Comparison of ENCODE assay signal across 8 mouse cellular contexts in the genomic region with DNA sequence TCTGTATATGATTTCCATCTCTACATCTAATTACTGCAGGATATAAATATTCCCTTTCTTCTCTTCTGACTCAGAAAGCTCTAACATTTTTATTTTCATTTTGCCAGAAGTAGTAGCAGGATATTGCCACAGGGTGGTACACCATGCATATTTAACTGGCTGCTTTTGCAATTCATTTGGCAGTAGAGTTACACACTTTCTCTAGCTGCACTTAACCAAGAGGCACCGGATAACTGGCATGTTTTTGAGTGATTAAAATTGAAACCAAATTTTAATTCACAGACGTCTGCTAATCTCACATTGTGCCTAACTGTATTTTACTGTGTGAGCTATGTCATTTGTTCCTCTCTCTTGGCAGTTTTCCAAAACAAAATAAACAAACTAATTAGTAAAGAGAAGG.
A peak's percentile ranks its signal among the peaks of the same experiment; 100 is the strongest.
DNase-seq lines count a peak whose midpoint lies in the region; ATAC-seq and TF ChIP-seq lines count a peak whose summit lies in the region.

No protein-coding gene starts in this region.

- peak; percentile 15 for TF ChIP-seq CTCF in Patski (IDR thresholded peaks at IDR 0.05)

- no peaks in the 10 kb centered on the region for H3K9me3 ChIP-seq in hindbrain, embryonic 16.5 days (ENCODE audit: control insufficient read depth, low read length)
- no peaks in the 10 kb centered on the region for H3K9me3 ChIP-seq in neural tube, embryonic 14.5 days (ENCODE audit: control insufficient read depth, low read length)

- 14% methylated on average over 2 of the region's 2 CpGs for WGBS in hindbrain, embryonic 16.5 days
- 35% methylated on average over 2 of the region's 2 CpGs for WGBS in neural tube, embryonic 14.5 days

- H3K9ac ChIP-seq in hindbrain, embryonic 16.5 days (ENCODE audit: low read depth, low read length) = no peak overlapping the region
- H3K9ac ChIP-seq in neural tube, embryonic 14.5 days (replicated peaks; ENCODE audit: low read depth, low read length) = no peak overlapping the region

- peaks cover 3% of the 10 kb centered on the region; the same call in 1 of the 2 replicates for H3K4me1 ChIP-seq in hindbrain, embryonic 16.5 days (ENCODE audit: control insufficient read depth, insufficient read depth, low read depth, low read length)
- H3K4me1 ChIP-seq in neural tube, embryonic 14.5 days (ENCODE audit: control insufficient read depth, insufficient read depth, low read length) = no peaks in the 10 kb centered on the region

- no peak for ATAC-seq in Patski
- ATAC-seq in hindbrain, embryonic 16.5 days = peak; percentile 75
- peak; percentile 76 for ATAC-seq in neural tube, embryonic 14.5 days (ENCODE audit: low read depth)

- DNase-seq in left cerebral cortex, adult 11 months (ENCODE audit: low spot score) = peak; percentile 67
- DNase-seq in left cerebral cortex, postnatal 4 days = no peak
- DNase-seq in Patski (ENCODE audit: low read depth, low spot score) (no peak), liver (no peak)
- peak; percentile 73 for DNase-seq in cerebellum, adult 9-11 months
- DNase-seq in urinary bladder, postnatal 10 days (ENCODE audit: low spot score) = no peak

- H3K27ac ChIP-seq in hindbrain, embryonic 16.5 days (ENCODE audit: low read depth, low read length) = no peak overlapping the region
- H3K27ac ChIP-seq in neural tube, embryonic 14.5 days (ENCODE audit: low read depth, low read length) = no peak overlapping the region

- no peak overlapping the region for H3K4me3 ChIP-seq in hindbrain, embryonic 16.5 days (ENCODE audit: low read length)
- no peak overlapping the region for H3K4me3 ChIP-seq in neural tube, embryonic 14.5 days (ENCODE audit: low read depth, low read length)

- POLR2A ChIA-PET in Patski (lab: Charles Lee) = no interaction called here

- H3K36me3 ChIP-seq in hindbrain, embryonic 16.5 days (ENCODE audit: control insufficient read depth, insufficient read depth, low read length) = no peaks in the 10 kb centered on the region
- H3K36me3 ChIP-seq in neural tube, embryonic 14.5 days (ENCODE audit: control insufficient read depth, insufficient read depth, low read length) = no peaks in the 10 kb centered on the region

- H3K4me2 ChIP-seq in hindbrain, embryonic 16.5 days (ENCODE audit: low read length) = no peak overlapping the region
- H3K4me2 ChIP-seq in neural tube, embryonic 14.5 days (ENCODE audit: low read depth, low read length) = no peak overlapping the region

- CTCF ChIA-PET in Patski (lab: Charles Lee) = interaction anchor here (0.7 to 1.0 kb wide), 2 partner anchors 9 to 14 kb away, joined by 3 to 4 read pairs; no protein-coding TSS in a partner anchor

- in situ Hi-C loops in Patski (cut with MboI; ENCODE audit: low pct_unique_long_range_greater_than_20kb) = no loop called here

- intact Hi-C loops in left cerebral cortex, postnatal 4 days (cut with DNase I) = loop anchor here (5.0 to 10.0 kb wide), 2 partner anchors 176 to 464 kb away; a partner anchor contains a TSS

- H3K27me3 ChIP-seq in Patski = peaks cover 7% of the 10 kb centered on the region
- H3K27me3 ChIP-seq in hindbrain, embryonic 16.5 days (replicated peaks; ENCODE audit: control insufficient read depth, insufficient read depth, low read length) = no peaks in the 10 kb centered on the region
- H3K27me3 ChIP-seq in neural tube, embryonic 14.5 days (ENCODE audit: control insufficient read depth, insufficient read depth, low read length) = no peaks in the 10 kb centered on the region

Comparison
In these comparisons a context has a peak if more than half of its experiments do, and no peak if none do; other contexts are left out.
1. DNase-seq: peak in left cerebral cortex, adult 11 months (single experiment) and cerebellum, adult 9-11 months (single experiment); none in left cerebral cortex, postnatal 4 days (single experiment), Patski (single experiment), urinary bladder, postnatal 10 days (single experiment) and liver (single experiment).